Mouse (Mus musculus) MN1 (cell line): ENCODE measurements around the gene Astn2.

Experiments used
- DNase-seq: peaks from one replicate; pipeline ENCODE4 v3.0.0-alpha.2; 2016; ENCODE audit warnings: low spot score

Astn2 gene

DNA sequence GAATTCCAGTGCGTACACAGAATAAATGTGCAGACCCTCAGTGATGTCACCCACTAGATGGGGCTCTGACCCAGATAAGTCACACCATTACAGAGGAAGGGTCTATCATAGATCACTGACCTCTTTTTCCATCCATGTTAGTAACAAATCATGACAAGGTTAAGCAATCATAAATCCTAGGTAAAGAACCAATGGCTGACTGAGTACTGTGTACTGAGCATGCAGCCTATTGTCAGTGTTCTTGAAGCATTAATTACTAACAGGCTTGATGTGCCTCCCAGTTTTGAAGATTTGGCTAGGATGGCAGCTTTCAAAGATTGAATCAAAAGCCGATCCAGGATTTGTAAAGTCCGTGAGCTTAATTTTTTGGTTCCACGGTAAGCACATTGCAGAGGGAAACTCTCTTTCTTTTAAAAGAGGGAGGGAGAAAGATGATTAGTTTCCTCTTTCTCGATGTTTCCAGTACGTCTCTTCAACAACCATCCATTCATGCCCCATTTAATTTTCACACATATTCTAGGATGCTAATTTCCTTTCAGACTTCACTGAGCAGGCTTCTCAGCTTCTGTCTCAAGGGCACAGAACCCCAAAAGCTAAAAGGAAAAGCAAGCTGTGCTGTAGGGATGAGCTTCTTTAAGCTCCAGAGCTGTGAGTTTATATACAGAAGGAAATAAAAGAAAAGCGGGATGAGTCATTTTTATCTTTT, 93.9 kb downstream of the Astn2 start:
- DNase-seq = no peak

DNA sequence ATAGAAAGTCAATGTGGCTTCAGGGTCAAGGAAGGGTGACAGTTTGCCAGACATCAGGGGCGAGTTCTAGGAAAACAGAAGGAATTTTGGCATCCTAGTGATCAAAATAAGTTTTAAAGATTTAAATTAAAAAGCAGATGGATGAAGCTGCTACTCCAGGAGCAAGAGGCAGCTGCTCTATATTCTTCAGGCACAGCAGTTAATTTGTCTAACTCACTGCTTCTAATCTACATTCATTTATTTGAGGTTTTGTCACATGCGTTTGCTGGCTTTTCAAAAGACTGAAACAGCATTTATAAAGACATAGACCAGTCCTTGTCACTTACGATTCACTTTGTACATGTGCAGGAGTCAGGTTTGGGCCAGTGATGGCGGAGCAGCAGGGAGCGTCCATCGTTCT, 98.0 kb downstream of the Astn2 start:
- DNase-seq = no peak

DNA sequence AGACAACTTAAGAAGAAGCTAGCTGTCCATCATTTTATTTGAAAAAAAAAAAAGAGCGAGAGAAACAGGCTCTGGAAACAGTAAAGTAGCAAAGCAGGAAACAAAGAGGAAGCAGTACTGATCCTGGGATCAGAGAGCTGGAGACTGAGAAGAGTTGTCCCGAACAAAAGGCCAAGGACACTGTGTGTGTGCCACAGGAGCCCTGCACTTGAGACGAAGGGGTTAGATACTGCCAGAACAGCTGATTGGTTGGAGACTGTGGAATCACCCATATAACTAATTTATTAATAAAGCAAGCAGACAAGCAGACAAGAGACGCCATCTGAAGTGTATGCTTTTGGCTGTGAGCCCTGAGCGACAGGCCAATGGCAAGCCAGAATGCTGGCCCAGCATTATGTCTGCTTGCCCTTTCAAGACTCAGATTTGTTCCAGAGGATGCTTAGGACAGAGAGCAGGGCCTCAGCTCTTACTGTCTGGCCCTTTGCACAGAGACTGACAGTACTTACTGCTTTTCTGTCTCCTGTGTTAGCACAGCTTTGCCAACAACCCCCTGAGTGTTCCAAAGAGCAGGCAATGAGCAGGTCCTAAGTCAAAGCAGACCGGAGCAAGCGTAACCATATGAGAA, 101.6 kb downstream of the Astn2 start:
- peak; percentile 32 for DNase-seq

DNA sequence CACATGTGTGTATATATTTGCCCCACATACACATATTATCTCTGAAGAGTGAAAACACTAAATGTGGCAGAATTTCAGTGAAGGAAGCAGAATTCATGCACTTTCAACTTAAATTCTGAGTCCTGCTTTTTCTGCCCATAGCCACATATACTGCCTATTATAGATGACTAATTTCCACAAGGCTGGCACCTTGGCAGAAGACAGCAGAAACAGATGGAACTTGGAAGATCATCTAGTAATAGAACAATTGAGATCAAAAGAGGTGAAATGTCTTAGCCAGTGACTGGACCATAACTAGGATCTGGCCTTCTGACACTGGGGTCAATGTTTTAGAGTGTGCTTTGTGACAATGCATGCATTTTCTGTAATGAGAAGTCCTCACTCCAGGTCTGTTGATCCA, 119.4 kb downstream of the Astn2 start:
- DNase-seq = no peak

DNA sequence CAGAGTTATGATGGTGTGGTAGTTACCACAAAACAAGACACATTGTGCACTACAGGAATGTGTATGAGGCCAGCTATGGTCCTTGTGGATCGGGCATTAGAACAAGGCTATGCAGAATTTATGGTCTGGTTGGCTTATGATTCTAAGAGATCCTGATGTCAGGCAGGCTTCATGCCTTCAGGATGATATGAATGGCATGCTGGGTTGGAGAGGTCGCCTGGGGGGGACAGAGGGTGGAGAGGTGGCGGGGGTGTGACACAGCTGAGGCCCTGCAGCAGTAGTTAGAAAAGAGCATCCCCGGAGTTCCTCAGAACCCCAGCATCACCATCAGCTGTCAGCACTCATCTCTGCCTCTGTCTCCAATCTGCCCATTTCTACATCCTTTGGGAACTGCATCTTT, 128.3 kb downstream of the Astn2 start:
- no peak for DNase-seq

DNA sequence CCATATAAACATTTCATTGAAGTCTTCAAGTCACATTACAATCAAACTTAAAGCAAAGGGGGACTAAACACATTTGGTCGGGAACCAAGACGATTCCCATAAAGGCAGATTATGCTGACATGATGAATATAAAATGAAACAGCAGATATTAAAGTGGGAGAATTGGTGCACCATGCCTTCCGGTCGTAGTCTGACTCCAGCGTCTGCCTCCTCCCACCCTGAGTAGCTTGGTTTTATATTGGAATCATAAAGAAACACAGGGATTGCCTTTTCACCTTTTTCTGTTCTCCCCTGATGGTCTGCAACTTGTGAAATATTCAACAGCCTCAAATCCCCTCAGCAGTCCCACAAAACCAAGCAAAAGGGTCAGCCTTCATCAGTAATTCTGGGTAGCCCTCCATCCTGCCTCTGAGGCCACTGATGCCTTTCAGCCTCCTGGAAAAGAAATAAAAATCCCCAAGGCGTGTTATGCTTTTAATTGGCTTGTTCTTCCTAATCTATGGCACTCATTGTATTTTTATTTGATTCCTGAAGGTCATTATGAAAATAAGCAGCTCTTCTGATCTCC, 132.8 kb downstream of the Astn2 start:
- no peak for DNase-seq

DNA sequence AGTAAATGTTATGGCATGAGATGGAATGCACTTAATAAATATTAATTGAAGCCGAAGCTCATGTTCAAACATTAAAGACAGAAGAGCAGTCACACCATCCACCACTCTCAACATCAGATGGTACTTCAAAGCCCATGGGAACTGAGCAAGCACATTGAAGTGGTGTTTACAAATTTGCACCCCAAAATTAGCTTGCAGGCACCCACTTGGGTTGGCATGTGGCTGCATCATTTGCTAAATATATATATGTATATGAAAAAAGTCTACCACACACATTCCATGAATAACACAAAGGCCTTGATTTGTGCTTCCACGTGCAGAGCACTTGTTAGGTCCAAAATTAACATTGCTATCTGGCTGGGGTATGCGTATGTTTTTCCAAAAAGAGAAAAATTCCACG, 140.4 kb downstream of the Astn2 start:
- DNase-seq = no peak

DNA sequence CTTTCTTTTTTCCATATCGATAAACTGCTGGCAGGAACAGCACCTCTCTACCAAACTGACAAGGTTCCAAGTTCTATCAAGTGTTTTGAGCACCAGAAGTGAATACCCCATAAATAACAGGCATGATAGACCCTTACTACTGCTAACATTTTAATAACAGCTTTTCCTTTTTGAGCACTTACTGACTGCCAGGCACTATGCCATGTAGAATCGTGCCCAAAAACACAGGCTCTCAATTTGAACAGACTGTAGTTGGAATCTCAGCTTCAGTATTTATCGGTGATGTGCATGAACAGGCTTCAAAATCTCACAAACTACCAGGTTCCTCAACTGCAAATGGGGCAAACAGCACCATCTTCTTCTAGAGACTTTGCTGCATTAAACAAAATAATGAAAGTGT, 143.1 kb downstream of the Astn2 start:
- no peak for DNase-seq

DNA sequence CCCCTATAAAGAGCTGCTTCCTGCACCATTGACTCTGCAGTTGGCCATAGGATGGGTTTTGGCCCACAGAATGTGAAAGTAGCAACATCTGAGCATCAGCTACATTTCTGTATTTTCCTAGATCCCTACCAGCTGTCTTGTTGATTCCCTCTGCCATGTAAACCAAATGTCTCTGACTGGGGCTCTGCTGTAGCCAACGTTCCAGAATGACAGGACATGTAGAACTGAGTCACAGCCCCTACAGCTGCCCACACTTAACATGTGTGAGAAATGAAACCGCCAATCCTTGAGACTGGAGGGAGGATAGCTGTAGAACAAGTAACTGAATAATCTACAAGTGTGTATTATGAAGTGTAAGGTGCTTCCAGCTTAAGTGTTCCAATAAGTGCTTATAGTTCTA, 145.5 kb downstream of the Astn2 start:
- DNase-seq = no peak

DNA sequence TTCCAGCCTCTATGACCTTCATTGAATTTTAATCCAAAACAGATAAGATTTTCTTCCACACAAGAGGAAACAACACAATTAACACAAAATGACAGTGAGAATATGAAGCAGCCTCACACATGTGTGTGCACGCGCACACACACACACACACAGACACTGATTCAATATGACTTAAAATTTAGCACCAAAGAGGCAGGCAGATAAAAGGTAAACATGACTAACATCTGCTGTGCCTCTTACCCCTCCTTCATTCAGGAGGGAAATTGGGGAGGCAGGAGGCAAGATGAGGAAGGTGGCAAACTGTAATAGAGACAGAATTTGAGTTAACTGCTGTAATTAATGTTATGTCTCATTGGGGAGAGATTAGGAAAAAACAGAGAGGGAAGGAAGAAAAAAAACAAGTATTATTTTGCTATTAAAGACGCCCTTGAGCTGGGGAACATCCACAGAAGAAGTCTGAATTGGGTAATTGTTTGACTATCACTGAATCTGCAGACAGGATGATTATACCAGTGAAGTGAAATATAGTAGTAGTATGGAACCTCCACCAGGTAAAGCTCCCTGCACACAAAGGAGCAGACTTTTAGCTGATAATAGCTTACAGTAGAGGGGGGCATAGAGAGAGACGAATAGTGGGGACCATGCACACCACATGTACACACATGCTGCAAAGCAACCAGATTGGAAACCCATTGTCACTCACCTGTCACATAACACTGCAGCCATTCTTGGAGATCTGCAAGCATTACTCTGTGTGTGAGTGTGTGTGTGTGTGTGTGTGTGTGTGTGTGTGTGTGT, 149.5 kb downstream of the Astn2 start:
- DNase-seq = no peak

DNA sequence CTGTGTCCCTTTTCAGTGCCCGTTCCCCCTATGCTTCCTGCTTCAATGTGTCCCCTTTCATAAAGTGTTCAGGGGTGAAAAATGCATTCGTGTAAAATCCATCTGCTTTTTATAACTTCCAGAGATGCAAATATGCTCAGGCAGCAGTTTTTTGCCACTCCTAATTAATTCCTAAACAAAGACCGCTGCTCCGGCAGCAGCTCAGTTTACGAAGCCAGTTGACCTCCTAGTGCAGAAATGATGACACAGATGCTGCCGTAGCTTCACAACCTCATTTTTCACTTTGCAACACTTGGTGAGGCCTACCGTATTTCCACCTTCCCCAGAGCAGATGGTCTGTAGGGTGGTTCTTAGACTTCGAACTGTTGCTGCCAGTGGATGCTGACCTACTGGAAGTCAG, 155.9 kb downstream of the Astn2 start:
- no peak for DNase-seq

DNA sequence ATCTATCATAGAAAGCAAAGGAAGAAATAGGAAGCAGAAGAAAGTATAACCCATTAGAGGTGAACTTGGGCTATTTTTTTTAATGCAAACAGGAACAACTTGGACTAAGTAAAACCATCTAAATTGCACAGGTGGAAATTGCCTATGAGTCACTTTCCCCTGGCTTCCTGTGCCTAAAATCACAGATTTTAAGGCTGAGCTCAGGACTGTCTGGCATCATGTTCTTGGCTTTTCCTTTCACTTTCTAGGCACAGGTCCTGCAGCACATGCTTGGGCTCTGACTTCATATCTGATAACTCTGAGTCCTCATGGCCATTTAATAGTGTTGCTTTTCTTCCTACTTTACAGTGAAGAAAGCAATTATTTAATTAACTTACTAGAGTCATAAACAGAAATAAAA, 161.7 kb downstream of the Astn2 start:
- no peak for DNase-seq

DNA sequence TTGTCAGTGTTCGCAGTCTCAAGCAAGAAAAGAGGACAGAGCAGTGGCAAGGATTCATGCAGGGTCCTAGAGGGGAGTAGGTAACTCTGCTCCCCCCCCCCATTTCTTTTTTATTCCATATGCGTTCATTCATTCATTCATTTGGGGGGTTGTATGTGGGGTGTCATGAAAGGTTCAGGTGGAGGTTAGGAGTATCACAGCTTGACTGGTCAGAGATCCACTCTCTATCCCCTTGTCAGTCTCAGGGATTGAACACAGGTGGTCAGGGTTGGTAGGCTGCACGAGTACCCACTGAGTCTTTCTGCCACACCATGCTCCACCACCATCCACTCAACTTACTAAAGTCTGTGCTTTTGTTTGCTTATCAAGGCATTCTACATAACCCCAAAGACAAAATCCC, 171.6 kb downstream of the Astn2 start:
- DNase-seq = no peak

DNA sequence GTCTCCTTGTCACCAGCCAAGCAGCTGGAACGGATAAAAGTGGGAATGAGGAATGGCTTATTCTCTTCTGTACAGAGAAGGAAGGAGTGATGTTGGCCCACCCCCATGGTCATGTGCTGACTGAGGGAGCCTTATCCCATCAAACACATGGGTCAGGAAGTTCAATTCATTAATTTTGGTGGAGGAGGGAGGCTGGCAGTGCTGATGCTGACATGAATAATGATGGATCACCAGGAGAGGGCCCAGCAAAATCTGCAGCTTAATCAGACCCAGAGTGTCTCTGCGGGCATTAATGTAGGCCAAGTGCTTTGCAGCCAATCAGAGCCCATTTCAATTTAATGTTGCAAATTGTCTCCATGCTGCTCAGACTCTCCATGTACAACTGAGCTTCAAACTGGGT, 172.1 kb downstream of the Astn2 start:
- no peak for DNase-seq

DNA sequence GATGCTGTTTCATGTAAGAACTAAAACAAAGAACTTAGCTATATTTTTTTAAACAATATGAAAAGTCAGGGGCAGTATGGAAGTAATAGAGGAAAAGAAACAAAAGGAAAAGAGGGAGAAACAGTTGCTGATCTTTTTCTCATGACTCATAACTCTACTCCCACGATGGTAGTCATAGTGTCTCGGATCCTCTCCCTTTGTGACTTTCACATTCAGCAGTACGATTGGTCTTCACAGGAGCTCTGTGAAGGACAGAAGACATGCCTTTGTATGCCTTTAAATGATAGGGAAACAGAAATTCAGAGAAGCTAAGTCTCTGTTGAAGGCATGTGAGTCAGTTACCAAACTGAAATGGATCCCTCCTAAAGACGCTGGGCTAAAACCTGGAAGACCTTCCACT, 173.7 kb downstream of the Astn2 start:
- no peak for DNase-seq

DNA sequence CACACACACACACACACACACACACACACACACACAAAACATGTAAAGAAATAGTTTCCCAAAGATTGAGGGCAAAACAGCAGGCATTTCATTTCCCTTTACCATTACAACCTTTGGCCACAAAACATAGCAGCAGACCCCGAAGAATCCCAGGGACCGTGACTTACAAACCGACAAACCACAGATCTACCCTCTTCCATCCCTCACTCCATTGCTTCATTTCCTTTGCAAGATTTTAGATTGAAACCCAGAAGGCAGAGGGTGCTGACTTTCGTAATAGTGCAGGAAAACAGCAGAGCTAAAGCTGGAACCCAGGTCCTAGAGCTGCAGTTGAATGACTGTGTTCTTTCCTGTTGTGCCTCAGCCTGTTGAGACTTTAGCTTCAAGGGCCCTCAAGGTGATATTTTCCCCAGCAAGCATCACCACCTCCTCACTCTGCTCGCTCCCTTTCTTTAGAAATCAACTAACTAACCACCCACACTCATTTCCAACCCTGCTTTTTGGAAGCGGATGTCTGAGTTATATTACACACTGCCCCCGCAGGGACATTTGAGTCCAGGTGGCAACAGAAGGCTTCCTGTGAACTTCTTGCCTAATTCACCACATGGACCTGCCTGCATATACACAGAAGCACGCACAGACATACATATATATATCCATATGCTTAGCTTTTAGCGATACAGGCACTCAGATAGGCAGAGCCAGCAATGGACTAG, 181.7 kb downstream of the Astn2 start:
- no peak for DNase-seq

DNA sequence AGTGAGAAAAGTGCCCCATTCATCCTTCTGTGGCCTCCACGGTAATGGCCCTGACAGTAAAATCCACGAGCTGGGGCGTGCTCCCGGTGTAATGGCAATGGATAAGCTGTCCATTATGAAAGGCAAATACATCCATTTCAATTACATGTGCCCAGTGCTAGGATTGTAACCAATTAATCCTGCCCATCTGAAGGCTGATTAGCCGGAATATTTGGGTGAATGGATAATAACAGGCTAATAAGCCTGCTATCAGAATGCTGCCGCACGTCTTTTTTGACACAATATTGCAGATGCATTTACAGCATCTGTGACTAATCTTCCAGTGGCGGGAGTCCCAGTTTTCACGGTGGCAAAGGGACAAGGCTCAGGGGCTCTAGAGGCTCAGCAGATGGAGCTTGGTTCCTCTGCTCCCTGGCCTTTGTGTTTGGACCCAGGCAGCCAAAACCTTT, 189.2 kb downstream of the Astn2 start:
- DNase-seq = no peak

DNA sequence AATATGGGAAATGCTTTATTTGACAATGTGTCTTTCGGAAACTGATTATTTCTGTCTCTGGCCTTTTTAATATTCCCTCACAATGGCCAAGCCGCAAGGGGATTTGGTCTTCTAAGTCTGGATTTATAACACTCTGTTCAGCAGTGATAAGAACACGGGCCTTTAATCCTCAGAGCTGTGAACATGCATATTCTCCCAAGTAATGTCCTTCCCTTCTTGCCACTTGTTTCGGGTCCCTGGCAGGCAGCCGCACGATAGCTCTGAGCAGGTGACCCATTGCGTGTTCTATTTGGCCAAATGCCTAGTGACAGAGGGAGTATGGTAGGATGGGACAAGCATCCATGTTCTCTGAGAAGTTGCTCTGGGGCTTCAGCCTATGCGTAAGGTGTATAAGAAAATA, 214.8 kb downstream of the Astn2 start:
- DNase-seq = no peak

DNA sequence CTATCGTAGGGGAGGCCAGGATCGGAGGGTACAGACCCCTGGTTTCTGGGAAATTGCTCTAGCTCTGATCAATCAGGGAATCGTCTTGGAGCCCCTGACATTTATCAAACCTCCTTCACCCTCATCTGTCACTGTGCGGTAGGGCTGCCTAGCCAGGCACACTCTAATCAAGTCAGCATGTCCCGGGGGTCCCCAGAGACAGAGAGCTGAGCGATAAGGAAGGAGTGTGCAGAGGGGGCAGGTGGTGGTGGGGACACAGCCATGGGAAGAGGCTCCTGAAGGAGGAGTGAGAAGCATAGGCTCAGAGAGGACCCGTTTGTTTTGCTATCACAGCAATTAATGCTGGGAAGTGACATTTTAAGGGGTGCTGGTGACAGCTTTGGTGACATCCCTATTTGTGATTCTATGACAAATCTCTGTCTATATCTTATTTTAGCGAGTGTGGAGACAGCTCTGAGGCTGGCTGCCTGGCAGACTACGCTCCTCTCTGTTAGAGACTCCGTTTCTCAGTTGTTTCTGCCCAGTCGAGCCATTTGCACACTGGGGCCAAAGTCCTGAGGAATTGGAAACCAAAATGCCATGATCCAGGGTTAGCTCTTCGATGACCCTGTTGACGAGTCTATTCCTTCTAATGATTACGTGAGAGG, 228.4 kb downstream of the Astn2 start:
- no peak for DNase-seq

DNA sequence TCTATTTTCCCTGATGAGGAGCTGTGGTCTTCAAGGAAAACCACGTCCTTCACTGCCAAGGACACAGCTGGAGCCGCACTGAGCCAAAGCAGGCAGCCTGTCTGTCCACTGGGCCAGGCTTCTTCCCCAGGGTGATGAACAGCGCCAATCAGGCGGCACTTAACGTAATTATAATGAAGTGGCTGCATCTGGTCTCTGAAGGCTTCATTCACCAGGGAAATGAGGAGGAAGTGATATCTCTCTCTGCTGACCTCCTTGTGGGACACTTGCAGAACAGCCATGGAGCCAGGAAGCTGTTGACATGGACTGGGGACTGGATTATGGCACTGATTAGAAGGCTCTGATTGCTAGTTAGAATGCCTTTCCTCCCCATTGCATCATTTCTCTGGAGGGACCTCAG, 232.8 kb downstream of the Astn2 start:
- DNase-seq = peak; percentile 90

DNA sequence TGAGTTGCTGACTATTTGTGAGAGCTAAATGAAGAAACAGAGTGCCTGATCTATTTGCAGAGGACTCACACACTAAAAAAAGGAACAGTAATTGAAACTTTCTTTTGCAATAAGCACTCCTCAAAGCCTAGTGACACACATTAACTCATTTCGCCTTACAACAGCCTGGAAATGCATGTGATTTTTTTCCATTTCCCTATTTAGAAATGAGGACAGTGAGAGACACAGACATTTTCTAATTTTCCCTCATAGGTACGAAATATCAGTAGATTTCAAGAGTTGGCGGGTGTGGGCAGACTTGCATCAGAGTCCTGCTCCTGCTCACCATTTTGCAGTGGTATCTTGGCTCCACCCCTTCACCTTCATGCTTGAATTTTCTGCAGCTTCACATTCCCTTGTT, 233.6 kb downstream of the Astn2 start:
- DNase-seq = no peak

DNA sequence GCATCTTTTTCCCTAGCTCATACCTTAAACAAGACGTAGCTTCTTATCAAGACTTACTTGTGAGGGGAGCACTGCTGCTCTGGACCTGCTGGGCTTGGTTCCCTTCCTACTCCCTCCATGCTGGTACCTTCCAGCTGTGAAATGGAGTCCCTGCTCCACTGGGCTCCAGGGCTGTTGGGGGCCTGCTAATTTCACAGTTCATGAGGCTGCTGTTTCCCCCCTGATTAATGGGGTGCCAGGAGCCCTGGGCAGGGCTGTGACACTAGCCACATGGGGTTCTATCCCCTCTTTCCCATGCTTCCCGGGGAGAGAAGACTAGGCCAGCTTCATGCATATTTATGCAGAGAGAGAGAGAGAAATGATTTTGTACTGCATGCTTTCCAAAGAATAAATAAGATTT, 234.9 kb downstream of the Astn2 start:
- DNase-seq = no peak
